Mouse (Mus musculus) frontal cortex, postnatal 10 days (tissue): Measurements from ENCODE around the gene Krt80.
A peak's percentile ranks its signal among the peaks of the same experiment; 100 is the strongest.
"Not testable (repeated sequence)": the region's sequence is repeated elsewhere in the genome, so short reads cannot be mapped to it uniquely, and the experiment has no call there.

ENCODE experiments used
- DNase-seq, 2 experiments: peaks; one replicate each; pipeline ENCODE4 v3.0.0; 2022; ENCODE audit warnings: low spot score in 2 of 2, mixed read lengths in 1 of 2

The Krt80 gene

DNA sequence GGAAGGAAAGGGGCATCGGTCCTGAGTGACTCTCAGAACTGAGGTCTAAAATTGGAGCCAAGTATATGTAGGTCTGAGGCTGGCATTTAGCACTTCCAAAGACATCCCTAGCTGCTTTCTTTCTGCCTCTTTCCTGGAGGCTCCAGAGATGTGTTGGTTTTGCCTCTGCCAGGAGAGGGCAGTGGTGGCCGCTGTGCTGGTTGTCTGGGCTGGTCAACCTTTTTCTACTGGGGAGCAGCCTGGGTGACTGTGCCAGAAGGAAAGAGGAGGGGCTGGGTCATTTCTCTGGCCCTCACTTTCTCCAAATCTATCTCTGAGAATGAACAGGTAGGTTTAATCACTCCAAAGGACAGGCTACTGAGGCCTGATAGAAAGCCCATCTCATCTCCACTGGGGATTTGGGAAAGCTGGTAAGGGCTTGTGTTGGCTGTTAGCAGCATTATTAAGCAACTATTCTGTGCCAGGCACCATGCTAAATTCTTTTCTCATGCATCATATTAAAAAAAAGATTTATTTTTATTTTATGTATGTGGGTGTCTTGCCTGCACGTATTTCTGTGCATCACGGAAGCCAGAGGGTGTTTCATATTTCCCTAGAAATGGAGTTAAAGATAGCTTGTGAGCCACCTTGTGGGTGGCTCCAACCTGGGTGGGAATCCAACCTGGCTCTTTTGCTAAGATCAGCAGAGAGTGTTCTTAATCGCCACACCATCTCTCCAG is 28.0 kb downstream of the Krt80 start:
- no peak for DNase-seq

DNA sequence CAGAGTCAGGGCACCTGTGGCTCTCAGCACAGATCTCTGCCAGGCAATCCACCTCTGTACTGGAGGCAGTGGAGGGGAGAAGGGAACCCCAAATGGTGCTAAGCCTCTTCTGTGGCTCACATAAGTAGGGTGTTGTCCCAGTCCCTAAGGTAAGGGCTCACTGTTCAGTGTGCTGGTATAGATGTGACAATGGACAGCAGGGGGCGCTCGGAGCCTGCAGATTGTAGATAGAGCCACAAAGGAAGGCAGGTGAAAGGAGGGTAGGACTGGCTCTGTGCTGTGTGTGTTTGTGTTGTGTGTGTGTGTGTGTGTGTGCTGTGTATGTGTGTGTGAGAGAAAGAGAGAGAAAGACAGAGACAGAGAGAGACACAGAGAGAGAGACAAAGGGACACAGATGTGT is 30.4 kb downstream of the Krt80 start:
- peak; percentile 74 to 85 for DNase-seq

DNA sequence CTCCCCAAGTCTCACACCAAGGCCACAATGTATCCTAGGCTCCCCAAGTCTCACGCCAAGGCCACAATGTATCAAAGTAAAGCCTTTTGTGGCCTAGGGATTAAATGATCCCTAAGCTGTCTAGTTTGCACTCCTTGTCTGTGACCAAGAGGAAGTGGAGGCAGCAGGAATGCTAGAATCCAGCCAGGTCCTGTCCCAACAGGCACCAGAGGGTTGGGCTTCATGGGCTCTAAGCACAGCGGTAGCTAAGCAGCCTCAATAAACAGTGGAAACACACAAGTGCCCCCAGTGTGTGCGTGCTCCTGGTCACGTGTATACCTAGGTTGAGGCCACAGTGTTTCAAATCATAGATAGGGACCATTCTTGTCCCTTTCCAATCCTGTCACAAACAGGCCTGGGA is 31.6 kb downstream of the Krt80 start:
- DNase-seq = no peak

DNA sequence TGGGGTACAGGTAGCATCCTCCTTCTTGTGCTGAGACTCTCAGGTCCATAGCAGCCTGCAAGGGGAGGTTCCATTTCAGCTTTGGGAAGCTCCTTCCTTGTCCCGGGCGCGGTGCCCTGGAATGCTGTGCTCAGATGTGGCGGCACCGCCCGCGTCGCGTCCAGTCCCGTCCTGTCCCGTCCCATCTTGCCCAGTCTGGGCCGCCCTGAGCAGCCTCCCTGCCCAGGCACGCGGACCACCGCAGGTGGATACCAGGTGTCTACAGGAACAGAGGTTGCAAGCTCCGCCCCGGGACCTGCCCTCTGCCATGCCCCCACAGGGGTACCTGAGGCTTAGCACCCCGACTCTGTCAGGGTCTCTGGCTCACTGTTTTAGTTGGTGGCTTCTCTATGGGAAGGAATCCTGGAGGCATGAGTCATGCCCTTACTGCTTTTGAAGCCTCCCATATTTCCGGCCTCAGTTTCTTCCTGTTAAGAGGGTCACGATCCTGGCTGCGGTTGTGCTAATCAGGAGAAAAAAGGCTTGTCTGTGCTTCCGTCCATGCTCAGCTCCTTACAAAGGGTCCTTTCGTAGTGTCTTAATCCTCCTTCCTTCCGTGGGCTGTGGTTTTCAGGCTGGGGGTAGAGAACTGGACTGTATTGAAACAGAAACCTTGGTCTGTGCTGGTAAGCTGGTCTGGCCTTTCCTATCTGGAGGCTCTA is 33.3 kb downstream of the Krt80 start:
- no peak for DNase-seq

DNA sequence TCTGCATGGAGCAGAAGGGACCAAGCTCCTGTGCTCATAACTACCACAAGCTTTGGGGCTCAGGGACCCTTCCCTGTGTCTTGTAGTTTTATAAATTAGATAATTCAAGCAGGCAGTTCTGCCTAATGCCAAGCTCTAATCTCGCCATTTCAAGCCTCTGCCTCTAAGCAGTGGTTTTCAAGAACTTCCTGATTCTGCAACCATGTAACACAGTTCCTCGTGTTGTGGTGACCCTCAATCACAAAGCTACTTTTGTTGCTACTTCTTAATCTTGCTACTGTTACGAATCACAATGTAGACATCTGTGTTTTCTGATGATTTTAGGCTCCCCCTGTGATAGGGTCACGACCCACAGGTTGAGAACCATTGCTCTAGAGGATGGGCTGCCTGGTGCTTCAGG is 36.3 kb downstream of the Krt80 start:
- no peak for DNase-seq

DNA sequence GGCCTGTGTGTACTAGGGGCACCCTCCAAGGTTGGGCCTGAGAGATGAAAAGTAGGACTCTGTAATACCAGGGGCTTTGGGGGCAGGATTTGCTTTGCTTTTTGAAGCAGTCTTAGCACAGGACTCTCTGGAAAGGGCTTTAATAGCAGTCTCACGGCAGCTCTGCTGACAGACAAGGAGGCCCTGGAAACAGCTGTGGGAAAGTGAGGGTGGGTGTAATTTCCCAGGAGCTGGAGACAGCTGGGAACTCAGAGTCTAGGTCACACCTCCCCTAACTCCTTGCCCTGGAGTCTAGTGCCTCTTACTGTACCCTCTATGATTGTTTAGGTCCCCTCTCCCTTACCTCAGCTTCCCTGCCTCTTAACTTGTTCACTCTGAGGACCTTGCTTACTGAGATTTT is 36.8 kb downstream of the Krt80 start:
- DNase-seq = no peak

DNA sequence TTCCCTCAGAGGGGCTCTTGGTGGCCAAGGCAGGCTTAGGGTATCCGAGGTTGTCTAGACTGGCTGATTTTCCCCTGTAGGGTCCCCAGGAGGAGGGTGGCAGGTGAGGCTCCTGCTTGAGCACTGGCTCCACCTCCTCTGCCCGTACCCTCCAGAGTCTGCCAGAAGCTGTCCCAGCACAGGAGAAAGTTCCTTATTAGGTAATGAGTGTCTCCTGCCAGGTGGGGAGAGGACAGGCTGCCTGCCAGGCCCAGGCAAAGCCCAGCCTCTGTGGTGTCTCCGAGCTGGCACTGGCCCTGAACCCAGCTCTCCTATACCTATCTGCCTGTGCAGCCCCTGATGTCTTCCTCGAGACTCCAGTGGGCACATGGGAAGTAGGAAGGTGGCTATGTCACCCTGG is 37.6 kb downstream of the Krt80 start:
- DNase-seq = no peak

DNA sequence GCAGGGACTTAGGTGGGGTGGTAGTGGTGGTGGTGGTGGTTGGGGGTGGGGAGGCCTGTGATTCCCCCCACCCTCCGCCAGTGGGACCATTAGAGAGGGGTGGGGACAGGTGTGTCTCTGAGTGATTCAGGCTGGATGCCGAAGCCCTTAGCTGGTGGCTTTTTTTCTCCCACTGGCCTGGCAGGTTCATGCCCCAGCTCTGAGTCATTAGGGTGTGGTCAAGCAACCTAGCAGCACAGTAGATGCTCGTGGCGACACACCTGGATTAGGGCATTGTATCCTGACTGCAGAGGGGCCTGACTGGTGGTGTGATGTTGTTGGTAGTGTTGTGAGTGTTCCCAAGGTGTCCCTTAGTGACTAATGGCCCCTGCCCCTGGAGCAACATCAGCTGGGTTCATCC is 38.9 kb downstream of the Krt80 start:
- DNase-seq = no peak

DNA sequence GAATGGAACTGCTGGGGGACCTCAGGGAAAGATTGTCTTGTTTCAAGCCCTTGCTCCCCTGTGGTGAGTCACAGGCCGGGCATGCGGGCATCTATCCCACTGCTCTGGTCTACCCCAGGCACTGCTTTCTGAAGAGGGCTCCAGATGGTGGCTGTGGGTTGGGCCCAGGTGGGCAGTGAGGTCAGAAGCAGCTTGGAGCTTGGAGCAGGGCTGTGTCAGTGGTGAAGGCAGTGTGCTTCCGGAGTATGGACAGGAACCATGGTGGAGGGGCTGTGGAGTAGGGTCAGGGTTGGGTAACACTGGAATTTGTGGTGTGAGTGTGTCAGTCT is 40.4 kb downstream of the Krt80 start:
- DNase-seq = no peak

DNA sequence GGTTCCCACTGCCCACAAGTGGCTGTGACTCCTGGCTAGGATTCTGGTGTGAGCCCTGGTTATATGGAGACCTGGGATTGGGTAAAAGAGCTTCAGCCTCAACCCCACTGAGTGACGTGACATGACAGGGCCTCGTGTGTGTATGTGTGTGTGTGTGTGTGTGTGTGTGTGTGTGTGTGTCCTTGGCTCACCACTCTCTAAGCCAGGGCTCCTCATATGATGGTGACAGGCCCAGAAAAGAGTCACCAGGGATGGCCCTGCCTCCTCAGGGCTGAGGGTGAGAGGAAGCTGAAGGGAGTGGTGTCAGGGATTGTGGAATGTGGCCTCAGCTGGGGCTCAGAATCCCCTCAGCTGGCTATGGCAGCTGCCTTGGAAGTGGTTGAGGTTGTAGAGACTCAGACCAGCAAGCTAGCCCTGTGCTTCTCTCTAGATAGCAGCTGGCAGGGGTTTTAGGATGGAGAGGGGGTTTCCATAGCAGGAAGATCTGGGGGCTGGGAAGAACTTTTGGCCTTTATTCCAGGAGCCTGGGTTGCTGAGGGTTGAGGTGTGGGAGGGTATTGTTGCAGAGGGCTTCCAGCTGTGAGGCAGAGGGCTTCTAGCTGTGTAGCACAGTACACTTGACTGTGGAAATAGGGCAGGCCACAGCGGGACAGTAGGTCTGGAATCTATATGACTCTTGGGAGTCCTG is 40.9 kb downstream of the Krt80 start:
- DNase-seq = no peak

DNA sequence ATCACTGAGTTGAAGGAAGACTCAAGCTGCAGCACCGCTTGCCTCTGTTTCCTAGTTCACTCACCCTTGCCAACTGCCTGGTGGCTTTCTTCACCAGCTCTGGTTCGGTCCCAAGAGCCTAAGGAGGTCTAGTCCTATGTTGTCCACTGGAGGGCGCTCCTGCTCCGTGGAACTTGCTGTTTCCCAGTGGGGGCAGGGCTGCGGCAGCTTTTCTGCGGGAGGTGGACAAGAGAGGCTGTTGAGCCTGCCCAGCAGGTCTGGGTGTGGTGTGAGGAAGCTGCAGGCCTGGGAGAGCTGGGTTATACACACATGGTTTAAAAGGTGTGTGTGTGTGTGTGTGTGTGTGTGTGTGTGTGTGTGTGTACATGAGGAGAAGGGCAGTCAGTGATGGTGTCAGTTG is 42.7 kb downstream of the Krt80 start:
- peak; percentile 64 to 85 for DNase-seq

DNA sequence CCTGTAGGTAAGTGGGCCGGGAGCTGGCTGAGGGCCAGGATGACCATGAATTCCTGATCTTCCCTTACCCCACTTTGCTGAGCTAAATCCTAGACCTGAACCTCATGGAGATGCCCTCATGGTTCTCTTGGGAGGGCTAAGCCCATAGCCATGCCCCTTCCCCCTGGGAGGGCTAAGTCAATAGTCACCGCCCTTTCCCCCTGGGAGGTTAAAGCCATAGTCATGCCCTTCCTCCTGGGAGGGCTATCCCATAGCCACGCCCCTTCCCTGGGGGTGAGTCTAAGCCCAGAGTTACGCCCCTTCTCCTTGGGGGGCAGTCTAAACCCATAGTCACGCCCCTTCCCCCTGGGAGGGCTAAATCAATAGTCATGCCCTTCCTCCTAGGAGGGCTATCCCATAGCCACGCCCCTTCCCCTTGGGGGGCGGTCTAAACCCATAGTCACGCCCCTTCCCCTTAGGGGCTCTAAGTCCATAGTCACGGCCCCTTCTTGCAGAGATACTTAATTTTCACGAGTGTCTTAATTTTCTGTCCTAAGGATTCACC is 43.9 kb downstream of the Krt80 start:
- DNase-seq = no peak

DNA sequence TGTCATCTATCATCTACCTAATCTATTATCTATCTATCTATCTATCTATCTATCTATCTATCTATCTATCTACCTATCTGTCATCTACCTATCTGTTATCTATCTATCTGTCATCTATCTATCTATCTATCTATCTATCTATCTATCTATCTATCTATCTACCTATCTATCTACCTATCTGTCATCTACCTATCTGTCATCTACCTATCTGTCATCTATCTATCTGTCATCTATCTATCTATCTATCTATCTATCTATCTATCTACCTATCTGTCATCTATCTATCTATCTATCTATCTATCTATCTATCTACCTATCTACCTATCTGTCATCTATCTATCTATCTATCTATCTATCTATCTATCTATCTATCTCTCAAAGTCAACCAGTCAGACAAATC is 45.6 kb downstream of the Krt80 start:
- DNase-seq = not testable (repeated sequence)

DNA sequence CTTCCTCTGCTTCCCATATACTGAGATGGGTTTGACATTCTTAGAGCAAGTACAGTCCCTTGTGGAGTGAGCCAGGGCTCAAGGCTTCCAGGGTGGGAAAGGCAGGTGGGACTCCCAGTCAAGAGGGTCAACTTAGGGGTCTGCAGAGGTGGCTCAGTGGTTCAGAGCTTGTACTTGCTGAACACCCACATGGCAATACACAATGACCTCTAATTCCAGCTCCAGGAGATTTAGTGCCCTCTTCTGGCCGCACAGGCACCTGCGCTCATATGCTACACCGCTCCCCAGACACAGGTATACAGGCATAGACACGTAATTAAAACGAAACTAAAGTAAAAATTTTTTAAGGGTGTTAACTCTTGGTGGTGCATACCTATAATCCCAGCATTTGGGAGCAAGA is 46.5 kb downstream of the Krt80 start:
- DNase-seq = no peak

DNA sequence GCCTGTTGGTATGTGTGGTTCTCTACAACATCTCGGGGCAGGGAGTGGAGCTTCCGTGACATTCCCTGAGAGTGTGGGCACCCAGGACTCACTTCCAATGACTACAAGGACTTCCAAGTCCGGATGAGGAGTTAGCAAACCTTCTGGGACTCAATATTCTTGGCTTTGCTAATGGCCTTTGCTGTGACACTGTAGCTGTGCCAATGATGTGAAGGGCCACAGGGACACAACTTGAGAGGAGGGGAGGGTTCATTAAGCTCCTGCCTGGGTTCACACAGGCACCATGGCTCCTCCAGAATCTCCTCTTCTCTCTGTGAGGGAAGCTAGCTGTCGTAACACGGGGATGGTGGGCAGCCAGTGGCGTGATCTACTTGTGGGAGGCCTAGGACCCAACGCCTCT is 47.3 kb downstream of the Krt80 start:
- DNase-seq = no peak

DNA sequence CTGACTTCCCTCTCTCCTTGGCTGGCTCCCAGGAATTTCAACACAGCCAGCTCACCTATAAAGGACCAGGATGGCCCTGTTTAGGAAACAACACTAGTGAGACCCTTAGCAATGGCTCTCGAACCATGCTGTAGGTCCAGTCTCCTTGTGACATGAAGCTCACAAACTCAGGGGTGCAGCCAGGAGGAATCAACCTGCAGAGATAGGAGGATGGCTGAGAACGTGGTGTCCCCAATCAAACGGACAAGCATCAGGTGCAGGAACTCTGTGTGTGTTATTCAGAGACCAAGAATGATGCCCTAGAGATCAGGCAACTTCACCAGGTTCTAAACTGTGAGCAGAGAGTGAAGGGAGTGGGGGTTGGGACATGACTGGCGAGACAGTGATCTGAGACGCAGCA is 47.9 kb downstream of the Krt80 start:
- no peak for DNase-seq

DNA sequence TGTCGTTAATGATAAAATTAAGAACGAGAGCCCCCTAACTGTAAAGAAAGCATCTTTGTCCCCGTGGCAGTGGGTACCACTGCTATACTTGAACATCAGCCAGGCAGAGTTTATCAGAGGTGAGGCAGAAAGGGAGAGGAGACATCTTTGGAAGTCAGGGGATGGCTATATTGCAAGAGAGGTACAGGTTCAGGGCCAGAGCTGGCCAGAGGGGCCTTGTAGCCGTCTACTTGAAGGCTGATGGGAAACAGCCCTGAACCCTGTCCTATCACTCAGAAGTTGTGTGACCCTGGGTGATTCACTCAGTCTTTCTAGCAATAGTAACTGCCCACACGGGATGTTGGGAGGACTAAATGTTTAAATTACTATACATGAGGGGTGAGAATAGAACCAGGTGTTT is 48.8 kb downstream of the Krt80 start:
- no peak for DNase-seq

DNA sequence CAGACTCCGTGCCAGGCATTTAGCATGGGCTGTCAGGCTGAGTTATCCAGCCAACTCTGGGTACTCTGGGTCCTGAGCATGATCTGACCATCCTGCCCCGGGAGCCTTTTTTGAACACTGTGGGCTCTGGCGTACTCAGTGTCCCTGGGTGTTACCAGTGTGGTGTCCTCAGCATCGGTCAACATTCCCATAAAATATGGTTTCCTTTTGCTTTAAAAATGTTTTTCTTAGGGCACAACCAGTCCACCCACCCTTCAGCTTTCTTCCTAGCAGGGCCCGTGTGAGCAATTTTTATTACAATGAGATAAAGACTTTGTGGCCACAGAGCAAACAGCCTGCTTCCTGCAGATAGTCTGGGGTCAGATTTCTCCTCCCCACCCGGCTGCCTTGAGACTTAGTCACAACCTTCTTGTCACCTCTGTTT is 49.3 kb downstream of the Krt80 start:
- no peak for DNase-seq

DNA sequence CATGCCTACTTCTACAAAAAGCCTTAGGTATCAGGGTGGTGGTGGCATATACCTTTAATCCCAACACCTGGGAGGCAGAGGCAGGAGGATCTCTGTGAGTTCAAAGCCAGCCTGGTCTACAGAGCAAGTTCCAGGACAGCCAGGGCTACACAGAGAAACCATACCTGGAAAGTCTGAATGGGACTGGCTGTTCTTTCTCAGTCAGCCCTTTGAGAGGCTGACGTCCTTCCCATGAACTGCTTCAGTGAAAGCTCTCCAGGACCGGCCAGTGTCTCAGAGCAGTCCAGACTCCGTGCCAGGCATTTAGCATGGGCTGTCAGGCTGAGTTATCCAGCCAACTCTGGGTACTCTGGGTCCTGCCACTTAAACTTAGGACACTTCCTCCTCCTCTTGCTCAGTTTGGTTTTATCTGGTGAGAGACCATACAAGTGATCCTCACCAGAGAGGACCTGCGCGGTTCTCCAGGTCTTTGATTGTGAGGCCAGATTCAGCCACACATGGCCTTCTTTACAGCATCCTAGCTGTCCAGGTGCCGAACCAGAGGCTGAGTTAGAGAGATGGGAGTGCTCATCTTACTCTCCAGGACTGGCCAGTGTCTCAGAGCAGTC is 49.8 kb downstream of the Krt80 start:
- no peak for DNase-seq

DNA sequence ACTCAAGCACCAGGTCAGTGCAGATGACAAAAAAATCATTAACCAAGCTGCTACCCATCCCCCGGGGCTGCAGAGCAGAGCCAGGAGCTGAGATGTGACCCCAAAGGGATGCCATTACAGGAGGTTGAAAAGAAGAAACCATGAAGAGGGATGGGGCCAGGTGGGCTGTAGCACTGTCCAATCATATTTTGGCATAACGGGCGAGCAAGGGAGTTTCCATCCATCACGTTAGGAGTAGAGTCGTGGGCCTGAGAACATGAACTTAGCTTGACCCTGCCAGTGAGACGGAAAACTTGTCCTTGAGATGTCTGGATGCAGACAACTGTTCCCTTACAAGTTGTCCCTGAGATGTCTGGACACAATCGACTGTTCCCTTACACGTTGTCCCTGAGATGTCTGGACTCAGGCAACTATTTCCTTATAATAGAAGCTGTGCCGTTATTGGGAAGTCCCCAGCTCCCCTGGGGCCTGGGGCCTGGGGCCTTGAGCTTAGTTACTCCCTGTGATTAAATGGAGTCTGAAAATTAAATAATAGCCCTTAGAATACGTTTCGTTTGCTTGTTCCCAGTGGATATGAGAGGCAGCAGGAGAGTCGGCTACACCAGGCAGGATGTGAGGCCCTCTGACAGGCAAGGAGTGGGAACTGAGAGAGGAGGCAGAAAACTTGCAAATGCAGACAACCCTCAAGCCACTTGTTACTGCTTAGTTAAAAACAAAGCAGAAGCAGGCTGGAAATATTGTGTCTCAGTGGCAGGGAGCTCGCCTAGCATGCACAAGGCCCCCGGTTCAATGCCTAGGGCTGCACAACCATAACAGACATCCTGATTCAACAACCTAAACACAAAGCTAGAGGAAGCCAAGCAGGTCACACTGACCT is 50.8 kb downstream of the Krt80 start:
- no peak for DNase-seq

DNA sequence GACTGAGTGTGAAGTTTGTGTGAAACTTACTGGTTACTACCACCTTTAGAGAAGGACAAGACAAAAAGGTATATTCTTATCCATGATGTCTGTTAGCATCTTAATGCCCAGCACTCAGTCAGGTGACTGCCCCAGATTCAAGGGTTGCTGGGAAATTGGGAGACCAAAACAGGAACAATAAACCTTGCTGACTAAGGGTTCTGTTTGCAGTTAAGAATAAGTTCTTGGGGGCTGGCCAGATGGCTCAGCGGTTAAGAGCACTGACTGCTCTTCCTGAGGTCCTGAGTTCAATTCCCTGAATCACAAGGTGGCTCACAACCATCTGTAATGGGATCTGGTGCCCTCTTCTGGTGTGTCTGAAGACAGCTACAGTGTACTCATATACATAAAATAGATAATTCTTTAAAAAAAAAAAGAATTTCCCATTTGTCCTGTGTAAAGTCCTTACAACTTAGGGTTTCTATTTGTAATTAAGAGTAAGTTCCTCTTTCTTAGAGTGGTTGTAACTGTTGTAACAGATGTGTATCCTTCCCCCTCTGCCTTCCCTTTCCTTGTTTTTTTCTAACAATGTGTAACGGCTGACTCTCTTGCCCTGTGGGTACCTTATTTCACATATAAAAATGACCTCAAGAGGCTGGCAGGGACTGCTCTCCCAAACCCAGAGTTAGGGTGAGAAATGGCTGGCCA is 52.0 kb downstream of the Krt80 start:
- no peak for DNase-seq
